Mouse (Mus musculus) kidney, adult 10 weeks (tissue): ENCODE results near the gene Spr. TPM values are rescaled to one million over a fixed set of nuclear protein-coding genes. Genes with fewer than 3 reads are reported as not detected.

Experiments
- polyA plus RNA-seq: library from polyadenylated mRNA; stranded (reverse); fragments of 350-450 nt; fragmentation: Illumina TruSeq; extraction: RNeasy Lipid Tissue Mini Kit (QIAGEN cat#74804); gene quantifications from one replicate; pipeline ENCODE4 v1.2.3, GENCODE M21; 2014; ENCODE audit warnings: low read depth, low replicate concordance

Gene Spr
- polyA plus RNA-seq, result 2.0 TPM

GRCm38 (mm10) chr6:85137217-85138035 is at the start of gene Spr:
Gene Spr, minus strand, starts transcription at chr6:85137766.

Other genes with a start within 250 kb of the Spr start
- gene Exoc6b, start 68.3 kb downstream of the Spr start, polyA plus RNA-seq, result 28.3 TPM
- 0.36 TPM for gene Emx1, start 49.7 kb upstream of the Spr start, polyA plus RNA-seq
- 4.4 TPM for gene Sfxn5, start 195.7 kb upstream of the Spr start, polyA plus RNA-seq
- gene Rab11fip5, start 236.9 kb upstream of the Spr start, polyA plus RNA-seq, result 5.6 TPM